Mouse (Mus musculus): ENCODE results near the gene Olfr780.
"Not testable (repeated sequence)": the region's sequence is repeated elsewhere in the genome, so short reads cannot be mapped to it uniquely, and the experiment has no call there.

Olfr780 gene

GRCm38 (mm10) chr10:129317817-129318216, at the start of gene Olfr780:
Olfr780 (plus strand) TSS chr10:129318117.
- no peak for DNase-seq (ENCODE audit: low read depth, low spot score)

GRCm38 (mm10) chr10:129271081-129271535, 46.8 kb upstream of the Olfr780 start, which contains the start of gene Olfr777:
Olfr777 (minus strand) TSS chr10:129271485.
- no peak for DNase-seq (ENCODE audit: low read depth, low spot score)

- not testable (repeated sequence) for DNase-seq (ENCODE audit: low read depth, low spot score)
Observed at GRCm38 (mm10) chr10:129312973-129313372, 4.9 kb upstream of the Olfr780 start.

DNA sequence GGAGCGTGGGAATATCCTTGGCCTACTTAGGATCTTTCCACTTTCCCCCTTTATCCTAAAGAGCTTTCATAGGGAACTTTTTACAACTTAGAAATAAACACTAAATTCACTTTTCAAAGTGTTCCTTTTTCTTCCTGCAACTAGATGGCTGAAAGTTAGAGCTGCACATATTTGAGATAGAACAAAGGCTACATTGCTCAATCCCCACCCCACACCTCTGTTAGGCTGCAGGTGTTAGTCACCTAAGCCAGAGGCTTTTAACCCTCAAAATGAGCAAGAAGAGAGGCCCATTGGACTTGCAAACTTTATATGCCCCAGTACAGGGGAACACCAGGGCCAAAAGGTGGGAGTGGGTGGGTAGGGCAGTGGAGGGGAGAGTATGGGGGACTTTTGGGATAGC, 4.4 kb upstream of the Olfr780 start:
- not testable (repeated sequence) for DNase-seq (ENCODE audit: low read depth, low spot score)

DNA sequence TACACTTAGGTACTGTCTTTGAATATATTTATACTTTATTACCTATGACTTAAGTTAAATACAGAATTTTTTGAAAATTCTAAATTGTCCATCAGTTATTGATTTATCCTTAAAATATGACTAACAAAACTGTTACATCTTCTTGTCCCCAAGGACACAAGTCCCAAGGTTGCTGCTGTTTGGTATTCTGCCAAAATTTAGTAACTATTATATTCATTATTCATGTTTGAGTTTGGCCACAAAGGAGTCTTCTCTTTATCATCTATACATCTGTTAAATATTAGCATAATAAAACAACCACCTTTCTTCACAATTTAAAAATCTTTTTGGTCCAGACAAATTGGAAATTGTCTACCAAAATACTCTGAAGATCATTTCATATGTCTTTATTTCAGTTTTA, 10.6 kb downstream of the Olfr780 start, which contains the start of gene Olfr781:
TSS of gene Olfr781 (plus strand) at position 301 of the 400 bp plus-strand sequence.
- DNase-seq (ENCODE audit: low read depth, low spot score), result no peak

GRCm38 (mm10) chr10:129348550-129348949, 30.6 kb downstream of the Olfr780 start, which contains the start of gene Olfr782:
Olfr782 (plus strand) TSS chr10:129348850.
- DNase-seq (ENCODE audit: low read depth, low spot score), result no peak

- not testable (repeated sequence) for DNase-seq (ENCODE audit: low read depth, low spot score)
Observed at GRCm38 (mm10) chr10:129352475-129352874, 34.6 kb downstream of the Olfr780 start.

DNA sequence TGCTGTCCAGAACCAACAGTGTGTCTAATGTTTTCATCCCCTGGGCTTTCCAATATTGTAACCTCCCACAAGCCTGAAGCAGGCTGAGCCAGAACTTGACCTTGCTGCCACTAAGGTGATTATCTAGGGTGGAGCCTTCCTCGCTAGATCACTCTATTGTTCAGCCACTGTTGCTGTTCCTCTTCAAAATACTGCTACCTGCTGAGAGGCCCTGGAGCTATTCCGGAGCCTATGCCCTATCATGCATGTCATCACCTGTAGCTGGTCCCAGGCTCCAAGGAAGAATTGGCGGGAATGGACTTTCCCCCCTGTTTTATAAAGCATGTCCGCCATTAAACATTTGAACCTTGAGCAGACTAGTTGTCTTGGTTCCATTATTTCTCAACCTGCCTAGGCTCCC, 38.6 kb downstream of the Olfr780 start:
- not testable (repeated sequence) for DNase-seq (ENCODE audit: low read depth, low spot score)

DNA sequence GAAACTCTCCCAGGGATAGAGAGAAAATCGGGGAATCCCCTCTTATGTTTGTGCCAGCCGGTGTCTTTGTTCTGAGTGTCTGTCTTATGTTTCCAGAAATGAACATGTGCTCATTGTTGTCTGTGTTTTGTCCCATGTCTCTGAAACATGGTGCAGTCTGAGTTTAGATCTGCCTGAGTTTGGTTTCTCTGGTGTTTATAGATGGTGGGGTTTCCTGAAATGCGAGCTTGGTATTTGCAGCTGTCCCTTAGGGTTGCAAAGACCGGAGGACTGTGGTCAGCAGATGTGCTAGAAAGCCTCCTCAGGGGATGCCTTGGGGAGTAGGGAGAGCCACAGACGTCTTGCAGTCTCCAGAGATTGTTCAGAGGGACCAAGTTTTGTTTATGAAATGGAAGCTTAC, 39.4 kb downstream of the Olfr780 start:
- no peak for DNase-seq (ENCODE audit: low read depth, low spot score)

Data from c-Kit-negative CD71-positive TER-119-positive erythroid progenitor cells, embryonic 14.5 days (primary cell).